Mouse (Mus musculus) liver, embryonic 14.5 days (tissue): ENCODE results near the gene Alg9. TPM values are rescaled to one million over a fixed set of nuclear protein-coding genes. Genes with fewer than 3 reads are reported as not detected.

ENCODE experiments used
- ATAC-seq: fragments of 200-750 bp; cut with Nextera tagmentation; 2 replicates; pipeline ENCODE4 v1.8.0; 2017; ENCODE audit warnings: moderate number of reproducible peaks, mild to moderate bottlenecking, moderate library complexity; ENCODE audit not compliant: insufficient read depth
- DNase-seq, 3 experiments: peaks; one replicate each; pipeline ENCODE4 v3.0.0-alpha.2; 2012 to 2013; ENCODE audit warnings: low read depth in 3 of 3, low spot score in 3 of 3
- H3K27ac ChIP-seq: fragments of 300-500 bp; sonication (generic); 2 replicates; pipeline ENCODE4 v1.5.1; 2014; ENCODE audit warnings: moderate library complexity, mild to moderate bottlenecking, control low read depth, inconsistent platforms
- H3K27me3 ChIP-seq: fragments of 300-500 bp; sonication (generic); 2 replicates; pipeline ENCODE4 v1.6.1; 2014; ENCODE audit warnings: mild to moderate bottlenecking, low read length, moderate library complexity; ENCODE audit not compliant: control insufficient read depth, insufficient read depth
- H3K36me3 ChIP-seq: fragments of 300-500 bp; sonication (generic); replicated peaks from 2 replicates; pipeline ENCODE4 v1.6.1; 2014; ENCODE audit warnings: low read depth; ENCODE audit not compliant: control insufficient read depth, insufficient read depth
- H3K4me1 ChIP-seq, 2 experiments: fragments of 200-500 bp in 1 of 2; fragments of 300-500 bp in 1 of 2; sonication (generic) in 1 of 2; replicated peaks; 2 replicates each; pipeline ENCODE4 v1.6.1; 2012 to 2014; ENCODE audit warnings: antibody characterized with exemption in 1 of 2, inconsistent platforms in 1 of 2, low read length in 1 of 2; ENCODE audit not compliant: control insufficient read depth in 2 of 2, insufficient read depth in 2 of 2
- H3K4me2 ChIP-seq: fragments of 300-500 bp; sonication (generic); 2 replicates; pipeline ENCODE4 v1.6.1; 2014; ENCODE audit warnings: low read depth, mild to moderate bottlenecking, control low read depth, moderate library complexity
- H3K4me3 ChIP-seq, 2 experiments: fragments of 200-500 bp in 1 of 2; fragments of 300-500 bp in 1 of 2; sonication (generic) in 1 of 2; 2 replicates each; pipeline ENCODE4 v1.5.1; 2012 to 2014; ENCODE audit warnings: low read depth in 2 of 2, low read length in 2 of 2, mild to moderate bottlenecking in 2 of 2, control low read depth in 1 of 2, inconsistent platforms in 1 of 2, moderate library complexity in 1 of 2; ENCODE audit not compliant: insufficient read depth in 1 of 2
- H3K9ac ChIP-seq: fragments of 300-500 bp; sonication (generic); replicated peaks from 2 replicates; pipeline ENCODE4 v1.6.1; 2014; ENCODE audit warnings: mild to moderate bottlenecking, control low read depth, moderate library complexity
- H3K9me3 ChIP-seq: fragments of 300-500 bp; sonication (generic); 2 replicates; pipeline ENCODE4 v1.6.1; 2016; ENCODE audit warnings: low read length, mixed read lengths; ENCODE audit not compliant: control insufficient read depth
- CTCF ChIP-seq: IDR thresholded peaks from 2 replicates; pipeline ENCODE4 v1.5.1; 2016; ENCODE audit warnings: antibody characterized with exemption, low read depth, control low read depth
- EP300 ChIP-seq: IDR thresholded peaks from 2 replicates; pipeline ENCODE4 v1.6.1; 2016; ENCODE audit warnings: antibody characterized with exemption, low read depth
- WGBS: fragments of 180-500 bp; shearing (Covaris S2); extraction: QIAGEN DNeasy Blood & Tissue Kit; methylation state at CpG from one replicate; pipeline ENCODE4 v1.1.7; 2014; ENCODE audit not compliant: insufficient replicate concordance; 5-methylcytosine and 5-hydroxymethylcytosine counted together
- polyA plus RNA-seq, 2 experiments: library from polyadenylated mRNA; depleted of rRNA in 1 of 2; stranded (reverse) in 1 of 2; unstranded in 1 of 2; fragments of >200 nt; fragmentation: Nextera tagmentation in 1 of 2; extraction: Ambion mirVana in 1 of 2; gene quantifications; 2 replicates each; pipeline versions ENCODE4 v1.2.1 to v1.2.3; 2012 to 2014

The Alg9 gene
- polyA plus RNA-seq, 2 experiments, result 10.1 to 12.7 TPM

DNA sequence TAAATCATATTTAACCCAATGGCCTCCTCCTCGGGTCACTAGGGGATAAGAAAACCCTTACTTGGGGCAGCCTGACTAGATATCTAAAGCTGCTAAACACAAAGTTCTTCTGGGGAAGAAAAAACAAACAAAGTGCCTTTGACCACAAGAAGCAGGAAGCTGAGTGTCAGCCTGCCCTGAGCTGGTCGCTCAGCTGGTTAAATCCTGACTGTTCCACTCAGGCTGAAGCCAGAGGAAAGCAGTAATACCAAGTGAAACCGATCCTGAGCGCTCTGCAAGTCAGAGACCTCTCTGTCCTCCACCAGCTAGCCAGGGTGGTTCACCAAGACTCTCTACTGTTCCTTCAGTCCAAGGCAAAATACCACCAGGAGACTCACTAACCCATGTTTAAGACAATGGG, 45.2 kb upstream of the Alg9 start:
- TF ChIP-seq CTCF, result no peak
- no peak for TF ChIP-seq EP300
- no peak overlapping the region for H3K9ac ChIP-seq
- no peak overlapping the region for H3K27ac ChIP-seq
- no peak for DNase-seq
- H3K4me3 ChIP-seq, result no peak overlapping the region
- peaks cover 10% of the 10 kb centered on the region for H3K27me3 ChIP-seq
- H3K9me3 ChIP-seq, result no peaks in the 10 kb centered on the region
- no peaks in the 10 kb centered on the region for H3K36me3 ChIP-seq
- 15% methylated on average over 4 of the region's 4 CpGs for WGBS
- H3K4me1 ChIP-seq, result no peaks in the 10 kb centered on the region
- no peak overlapping the region for H3K4me2 ChIP-seq
- ATAC-seq, result no peak

DNA sequence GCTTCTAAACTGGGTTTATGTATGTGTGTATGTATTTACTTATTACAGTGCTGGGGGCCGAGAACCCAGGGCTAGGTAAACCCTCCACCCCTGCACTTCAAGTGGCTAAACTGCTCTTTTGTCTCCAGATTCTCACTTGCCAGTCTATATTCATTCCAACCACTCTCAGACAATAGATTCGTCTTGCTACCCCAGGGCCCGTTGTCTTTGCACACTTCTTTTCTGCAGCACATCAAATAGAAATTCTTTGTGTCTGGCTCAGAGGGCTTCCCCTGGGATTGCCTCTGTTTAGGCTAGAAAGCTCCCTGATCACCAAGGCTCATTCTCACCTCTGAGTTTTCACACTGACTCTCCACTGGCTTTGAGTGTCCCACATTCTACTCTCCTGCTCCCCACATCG, 42.3 kb upstream of the Alg9 start:
- TF ChIP-seq CTCF (no peak), EP300 (no peak)

GRCm38 (mm10) chr9:50734989-50735388, 39.8 kb upstream of the Alg9 start:
- Histone ChIP-seq H3K27me3 (no peaks in the 10 kb centered on the region), H3K4me1 (peaks cover 4 to 5% of the 10 kb centered on the region in 2 experiments; a peak in 1 of 4 replicates), H3K4me3 (no peak overlapping the region), H3K27ac (no peak overlapping the region), H3K9me3 (no peaks in the 10 kb centered on the region), H3K36me3 (no peaks in the 10 kb centered on the region), H3K9ac (no peak overlapping the region), H3K4me2 (no peak overlapping the region)
- WGBS, result 1% methylated on average over 9 of the region's 9 CpGs
- TF ChIP-seq CTCF (peak; percentile 80), EP300 (no peak)
- DNase-seq, result peak in 2 of 3 experiments; percentile 16 to 18
- ATAC-seq, result no peak

More for the DNA sequence above, 42.3 kb upstream of the Alg9 start:
- no peaks in the 10 kb centered on the region for H3K9me3 ChIP-seq
- ATAC-seq (no peak), DNase-seq (no peak)
- H3K36me3 ChIP-seq, result no peaks in the 10 kb centered on the region
- no peak overlapping the region for H3K4me3 ChIP-seq
- no peak overlapping the region for H3K9ac ChIP-seq
- peaks cover 6% of the 10 kb centered on the region for H3K27me3 ChIP-seq
- 40% methylated on average over 4 of the region's 4 CpGs for WGBS
- H3K4me2 ChIP-seq, result no peak overlapping the region
- no peak overlapping the region for H3K27ac ChIP-seq
- H3K4me1 ChIP-seq, result no peaks in the 10 kb centered on the region

DNA sequence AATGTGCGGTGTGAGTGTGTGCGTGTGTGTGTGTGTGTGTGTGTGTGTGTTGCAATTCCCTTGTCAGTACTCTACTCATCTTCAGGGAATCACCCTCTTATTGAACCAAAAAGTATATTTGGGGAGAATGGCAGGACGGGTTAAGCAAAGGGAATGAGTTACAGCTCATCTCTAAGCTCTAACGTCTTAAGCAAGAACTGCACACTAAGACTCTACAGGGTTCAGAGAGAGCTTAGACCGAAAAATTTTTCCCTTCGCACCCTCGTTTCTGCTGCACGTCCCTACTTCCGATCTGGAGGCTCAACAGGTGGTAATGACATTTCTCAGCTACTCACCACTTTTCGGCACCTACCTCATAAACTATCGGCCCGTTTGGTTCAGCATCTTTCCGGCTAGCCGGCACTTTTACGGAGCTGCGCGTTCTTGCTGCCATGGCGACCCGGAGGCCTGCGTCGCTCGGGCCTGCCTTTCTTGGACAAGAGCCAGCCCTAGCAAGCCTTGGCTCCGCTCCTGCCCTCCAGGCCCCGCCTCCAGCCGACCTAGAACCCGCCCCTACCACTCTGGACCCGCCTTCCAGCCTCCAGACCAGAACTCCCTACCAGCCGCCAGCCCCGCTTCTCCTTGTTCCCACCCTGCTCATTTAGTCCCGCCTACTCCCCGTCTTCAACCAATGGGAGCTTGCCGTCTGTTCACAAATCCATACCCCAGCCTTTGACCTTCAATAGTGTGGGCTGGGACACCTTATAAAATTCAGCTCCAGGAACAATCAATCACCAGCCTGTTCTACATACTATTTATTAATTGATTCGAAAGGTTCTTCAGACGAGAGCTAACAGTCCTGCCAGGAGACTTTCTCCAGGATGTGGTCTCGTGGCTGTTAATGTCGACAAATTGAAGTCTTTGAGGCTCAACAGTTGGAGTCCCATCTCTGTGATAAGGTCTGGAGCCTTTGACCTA, 35.6 kb upstream of the Alg9 start, which contains the start of gene Dixdc1:
Gene Dixdc1 (minus strand): TSS at position 604 of the 957 bp plus-strand sequence.
- Histone ChIP-seq H3K4me2 (peak within 1 kb of the TSS; percentile 57), H3K27ac (no peak within 1 kb of the TSS), H3K27me3 (no peaks in the 10 kb centered on the region), H3K9me3 (no peaks in the 10 kb centered on the region), H3K36me3 (no peaks in the 10 kb centered on the region), H3K9ac (no peak within 1 kb of the TSS), H3K4me1 (peaks cover 4 to 5% of the 10 kb centered on the region in 2 experiments; a peak in 1 of 4 replicates), H3K4me3 (peak within 1 kb of the TSS; percentile 34 to 35)
- no peak for TF ChIP-seq EP300
- TF ChIP-seq CTCF, result no peak
- DNase-seq (peak; percentile 69 to 76 (median 71)), ATAC-seq (peak; percentile 97)
- 9% methylated on average over 36 of the region's 36 CpGs for WGBS
